Mouse (Mus musculus) ovary, postnatal 14 days (tissue): ENCODE measurements around the gene Hpf1.

Experiments
- DNase-seq: peaks from one replicate; pipeline ENCODE4 v3.0.0; 2022; ENCODE audit warnings: low spot score

Gene Hpf1

GRCm38 (mm10) chr8:60889843-60890519 lies at the start of gene Hpf1:
Hpf1 (plus strand) TSS chr8:60890418.
- peak; percentile 80 for DNase-seq

- DNase-seq = no peak
Measured at GRCm38 (mm10) chr8:60842388-60842787, 47.8 kb upstream of the Hpf1 start.

- DNase-seq = no peak
Measured at GRCm38 (mm10) chr8:60857559-60857958, 32.7 kb upstream of the Hpf1 start.

- no peak for DNase-seq
Measured at GRCm38 (mm10) chr8:60858091-60858490, 32.1 kb upstream of the Hpf1 start.

GRCm38 (mm10) chr8:60858911-60859476 lies 31.2 kb upstream of the Hpf1 start:
- DNase-seq = no peak

- no peak for DNase-seq
Measured at GRCm38 (mm10) chr8:60859605-60860004, 30.6 kb upstream of the Hpf1 start.

GRCm38 (mm10) chr8:60860749-60861148 lies 29.5 kb upstream of the Hpf1 start:
- DNase-seq = no peak

- no peak for DNase-seq
Measured at GRCm38 (mm10) chr8:60861783-60862182, 28.4 kb upstream of the Hpf1 start.

GRCm38 (mm10) chr8:60864875-60865274 lies 25.3 kb upstream of the Hpf1 start:
- no peak for DNase-seq

- peak; percentile 51 for DNase-seq
Measured at GRCm38 (mm10) chr8:60865504-60866114, 24.6 kb upstream of the Hpf1 start.

GRCm38 (mm10) chr8:60867468-60868115 lies 22.6 kb upstream of the Hpf1 start:
- DNase-seq = no peak

GRCm38 (mm10) chr8:60868236-60868965 lies 21.8 kb upstream of the Hpf1 start:
- DNase-seq = no peak

- DNase-seq = no peak
Measured at GRCm38 (mm10) chr8:60869761-60870160, 20.5 kb upstream of the Hpf1 start.

GRCm38 (mm10) chr8:60870231-60871193 lies 19.7 kb upstream of the Hpf1 start:
- no peak for DNase-seq

GRCm38 (mm10) chr8:60878617-60879016 lies 11.6 kb upstream of the Hpf1 start:
- no peak for DNase-seq

GRCm38 (mm10) chr8:60883419-60884137 lies 6.6 kb upstream of the Hpf1 start:
- no peak for DNase-seq

GRCm38 (mm10) chr8:60886736-60887135 lies 3.5 kb upstream of the Hpf1 start:
- no peak for DNase-seq

GRCm38 (mm10) chr8:60889131-60889842 lies 931 bp upstream of the Hpf1 start:
- no peak for DNase-seq

- DNase-seq = no peak
Measured at GRCm38 (mm10) chr8:60890520-60890874, 279 bp downstream of the Hpf1 start.

GRCm38 (mm10) chr8:60891757-60892156 lies 1.5 kb downstream of the Hpf1 start:
- DNase-seq = no peak
